Comparison of ENCODE assay signal across 9 mouse cellular contexts in genomic region chr19:61225526-61226400, GRCm38 (mm10). TPM values are rescaled to one million over a fixed set of nuclear protein-coding genes. Genes with fewer than 3 reads are reported as not detected.
DNase-seq lines count a peak whose midpoint lies in the region; ATAC-seq lines count a peak whose summit lies in the region.
"Had no signal": no experiment of that assay in that cellular context is flagged by ENCODE, and none has a peak within 500 bp of the region (broad histone marks: within the 10 kb centered on the region; RNA-seq: fewer than 3 reads in every experiment).

No protein-coding gene starts in this region.

- peaks cover 31% of the 10 kb centered on the region for H3K4me1 ChIP-seq in erythroblast, embryonic 14.5 days (ENCODE audit: control insufficient read depth)
- H3K4me1 ChIP-seq in heart, embryonic 13.5 days, result peaks cover 7% of the 10 kb centered on the region; the same call in 1 of the 2 replicates
- 0 out of 2 replicates have a peak, but pooled peaks cover 3% of the 10 kb centered on the region for H3K4me1 ChIP-seq in liver, embryonic 11.5 days (replicated peaks; ENCODE audit: control insufficient read depth, insufficient read depth, low read length)
- no peaks in the 10 kb centered on the region for H3K4me1 ChIP-seq in neural tube, embryonic 11.5 days (ENCODE audit: control insufficient read depth, insufficient read depth, low read length)
- no peaks in the 10 kb centered on the region for H3K4me1 ChIP-seq in stomach, embryonic 15.5 days

- H3K27ac ChIP-seq in heart, embryonic 13.5 days (replicated peaks), result peak overlapping the region; percentile 84
- peak overlapping the region; percentile 85 for H3K27ac ChIP-seq in liver, embryonic 11.5 days (ENCODE audit: low read depth, low read length)
- peak overlapping the region; percentile 78; the same call in 1 of the 2 replicates for H3K27ac ChIP-seq in neural tube, embryonic 11.5 days (ENCODE audit: low read depth, low read length)
- peak overlapping the region; percentile 95 for H3K27ac ChIP-seq in stomach, embryonic 15.5 days

- peak overlapping the region; percentile 71 for H3K4me3 ChIP-seq in erythroblast, embryonic 14.5 days (replicated peaks)
- peak overlapping the region; percentile 60 for H3K4me3 ChIP-seq in heart, embryonic 13.5 days
- H3K4me3 ChIP-seq in liver, embryonic 11.5 days (ENCODE audit: low read depth, low read length), result peak overlapping the region; percentile 53
- H3K4me3 ChIP-seq in neural tube, embryonic 11.5 days (ENCODE audit: low read depth, low read length), result peak overlapping the region; percentile 54
- peak overlapping the region; percentile 61 for H3K4me3 ChIP-seq in stomach, embryonic 15.5 days (replicated peaks)

- peak; percentile 50 to 65 for DNase-seq in monocyte, adult 2 months (ENCODE audit: low read depth in 1 of 2, low spot score in 2 of 2)
- DNase-seq in kidney, postnatal 14 days, result peak; percentile 83
- peak; percentile 90 for DNase-seq in liver, embryonic 11.5 days (ENCODE audit: low spot score)
- DNase-seq in neural tube, embryonic 11.5 days (ENCODE audit: low spot score), result peak; percentile 87

- H3K27me3 ChIP-seq in erythroblast, embryonic 14.5 days (ENCODE audit: control insufficient read depth), result peaks cover 16% of the 10 kb centered on the region
- H3K27me3 ChIP-seq in heart, embryonic 13.5 days (replicated peaks), result peaks cover 9% of the 10 kb centered on the region; the same call in 1 of the 2 replicates
- H3K27me3 ChIP-seq in liver, embryonic 11.5 days (replicated peaks; ENCODE audit: control insufficient read depth, insufficient read depth, low read length), result no peaks in the 10 kb centered on the region
- H3K27me3 ChIP-seq in neural tube, embryonic 11.5 days (ENCODE audit: control insufficient read depth, insufficient read depth, low read length), result no peaks in the 10 kb centered on the region
- H3K27me3 ChIP-seq in stomach, embryonic 15.5 days (replicated peaks), result no peaks in the 10 kb centered on the region

- peak overlapping the region; percentile 71 for H3K4me2 ChIP-seq in heart, embryonic 13.5 days
- H3K4me2 ChIP-seq in liver, embryonic 11.5 days, result peak overlapping the region; percentile 79
- peak overlapping the region; percentile 49 for H3K4me2 ChIP-seq in neural tube, embryonic 11.5 days (ENCODE audit: low read depth)
- peak overlapping the region; percentile 73 for H3K4me2 ChIP-seq in stomach, embryonic 15.5 days

- no peak for ATAC-seq in monocyte, adult 5-6 weeks (replicated peaks; ENCODE audit: insufficient number of reproducible peaks, low FRiP score, low TSS enrichment, poor library complexity, severe bottlenecking)
- peak; percentile 33 for ATAC-seq in heart, embryonic 13.5 days (ENCODE audit: extremely low read depth, insufficient number of reproducible peaks, low FRiP score, low TSS enrichment)
- ATAC-seq in liver, embryonic 11.5 days (replicated peaks; ENCODE audit: low FRiP score), result peak; percentile 48
- peak; percentile 49 for ATAC-seq in neural tube, embryonic 11.5 days (ENCODE audit: insufficient read depth, low FRiP score, low TSS enrichment)
- peak; percentile 40 for ATAC-seq in stomach, embryonic 15.5 days (ENCODE audit: insufficient read depth, low FRiP score, low read depth)

- 0 out of 2 replicates have a peak overlapping the region, but pooled peaks have one; percentile 57 for H3K9ac ChIP-seq in heart, embryonic 13.5 days
- H3K9ac ChIP-seq in liver, embryonic 11.5 days (ENCODE audit: low read depth, low read length), result no peak overlapping the region
- peak overlapping the region; percentile 35 for H3K9ac ChIP-seq in neural tube, embryonic 11.5 days (ENCODE audit: low read length)
- no peak overlapping the region for H3K9ac ChIP-seq in stomach, embryonic 15.5 days

- 8% methylated on average over 70 of the region's 70 CpGs for WGBS in heart, embryonic 13.5 days
- WGBS in liver, embryonic 11.5 days, result 7% methylated on average over 70 of the region's 70 CpGs
- 5% methylated on average over 70 of the region's 70 CpGs for WGBS in neural tube, embryonic 11.5 days
- WGBS in stomach, embryonic 15.5 days, result 9% methylated on average over 70 of the region's 70 CpGs

- H3K36me3 ChIP-seq in erythroblast, embryonic 14.5 days (ENCODE audit: control insufficient read depth), result no peaks in the 10 kb centered on the region
- peaks cover 8% of the 10 kb centered on the region for H3K36me3 ChIP-seq in heart, embryonic 13.5 days
- no peaks in the 10 kb centered on the region for H3K36me3 ChIP-seq in liver, embryonic 11.5 days (ENCODE audit: control insufficient read depth, insufficient read depth, low read length)
- no peaks in the 10 kb centered on the region for H3K36me3 ChIP-seq in neural tube, embryonic 11.5 days (ENCODE audit: control insufficient read depth, insufficient read depth, low read length)
- no peaks in the 10 kb centered on the region for H3K36me3 ChIP-seq in stomach, embryonic 15.5 days

- H3K9me3 ChIP-seq in erythroblast, embryonic 14.5 days (ENCODE audit: control insufficient read depth, low read length), result peaks cover 38% of the 10 kb centered on the region
- H3K9me3 ChIP-seq in heart, embryonic 13.5 days, result 0 out of 2 replicates have a peak, but pooled peaks cover 12% of the 10 kb centered on the region
- H3K9me3 ChIP-seq in liver, embryonic 11.5 days (ENCODE audit: control insufficient read depth, low read length), result no peaks in the 10 kb centered on the region
- H3K9me3 ChIP-seq in neural tube, embryonic 11.5 days (ENCODE audit: control insufficient read depth, low read length), result no peaks in the 10 kb centered on the region
- no peaks in the 10 kb centered on the region for H3K9me3 ChIP-seq in stomach, embryonic 15.5 days

RNA-seq across cellular contexts. Expression of gene Csf2ra, which starts 2.5 kb away (rescaled TPM):
- total RNA-seq in monocyte, adult 5-6 weeks (2017), result 128 to 198 TPM (median 148 TPM) in 3 replicates
- 0.78 and 1.2 TPM in 2 replicates for polyA plus RNA-seq in erythroblast, embryonic 14.5 days (2012)
- polyA plus RNA-seq in heart, embryonic 13.5 days (2015; fragmentation: Nextera tagmentation; extraction: Ambion mirVana), result 33.5 and 35.2 TPM in 2 replicates
- polyA plus RNA-seq in liver, embryonic 11.5 days (2014; fragmentation: Nextera tagmentation; extraction: Ambion mirVana), result 16.6 and 20.7 TPM in 2 replicates
- 14.8 and 18.3 TPM in 2 replicates for polyA plus RNA-seq in neural tube, embryonic 11.5 days (2014; fragmentation: Nextera tagmentation; extraction: Ambion mirVana)
- polyA plus RNA-seq in stomach, embryonic 15.5 days (2015; fragmentation: Nextera tagmentation; extraction: Ambion mirVana), result 39.5 and 45.9 TPM in 2 replicates

RNA-seq across cellular contexts. Expression of gene Gm6020, which starts 42.1 kb away (rescaled TPM):
- not detected in 3 replicates for total RNA-seq in monocyte, adult 5-6 weeks (2017)
- not detected in 2 replicates for polyA plus RNA-seq in erythroblast, embryonic 14.5 days (2012)
- polyA plus RNA-seq in heart, embryonic 13.5 days (2015; fragmentation: Nextera tagmentation; extraction: Ambion mirVana), result not detected in 2 replicates
- polyA plus RNA-seq in liver, embryonic 11.5 days (2014; fragmentation: Nextera tagmentation; extraction: Ambion mirVana), result not detected in 2 replicates
- not detected in 2 replicates for polyA plus RNA-seq in neural tube, embryonic 11.5 days (2014; fragmentation: Nextera tagmentation; extraction: Ambion mirVana)
- polyA plus RNA-seq in stomach, embryonic 15.5 days (2015; fragmentation: Nextera tagmentation; extraction: Ambion mirVana), result not detected in 2 replicates
- polyA plus RNA-seq: C2C12 had no signal

RNA-seq across cellular contexts. Expression of gene Gm7102, which starts 49.7 kb away (rescaled TPM):
- not detected in 3 replicates for total RNA-seq in monocyte, adult 5-6 weeks (2017)
- not detected in 2 replicates for polyA plus RNA-seq in erythroblast, embryonic 14.5 days (2012)
- 0.16 TPM in 1 of 2 replicates, not detected in the other for polyA plus RNA-seq in heart, embryonic 13.5 days (2015; fragmentation: Nextera tagmentation; extraction: Ambion mirVana)
- polyA plus RNA-seq in liver, embryonic 11.5 days (2014; fragmentation: Nextera tagmentation; extraction: Ambion mirVana), result not detected in 2 replicates
- polyA plus RNA-seq in neural tube, embryonic 11.5 days (2014; fragmentation: Nextera tagmentation; extraction: Ambion mirVana), result not detected in 2 replicates
- polyA plus RNA-seq in stomach, embryonic 15.5 days (2015; fragmentation: Nextera tagmentation; extraction: Ambion mirVana), result 0.21 and 0.37 TPM in 2 replicates
- polyA plus RNA-seq: C2C12 had no signal

Comparison
In these comparisons a context has a peak if more than half of its experiments do, and no peak if none do; other contexts are left out.
1. H3K9ac ChIP-seq: peak in heart, embryonic 13.5 days (single experiment) and neural tube, embryonic 11.5 days (single experiment); none in liver, embryonic 11.5 days (single experiment) and stomach, embryonic 15.5 days (single experiment).
2. Peak in every context shown above with its lines, with median percentiles within 50 percentile points of each other: DNase-seq, H3K4me3 ChIP-seq, H3K27ac ChIP-seq and H3K4me2 ChIP-seq.